Mouse (Mus musculus): ENCODE data around the gene Copz1. TPM values are rescaled to one million over a fixed set of nuclear protein-coding genes. Genes with fewer than 3 reads are reported as not detected.

Copz1 gene
- polyA plus RNA-seq, 1 experiment from 2014 or later = 172 TPM

- Histone ChIP-seq H3K4me3 (ENCODE audit: control insufficient read depth in 1 of 2, insufficient read depth in 1 of 2, low read depth in 1 of 2, low read length in 2 of 2) (no peak overlapping the region), H3K27ac (replicated peaks in 1 of 2; ENCODE audit: control insufficient read depth in 1 of 2, insufficient read depth in 1 of 2, low read depth in 2 of 2, low read length in 2 of 2) (no peak overlapping the region), H3K9ac (ENCODE audit: low read length) (no peak overlapping the region), H3K4me2 (ENCODE audit: low read length) (peak overlapping the region; percentile 12; the same call in 1 of the 2 replicates), H3K36me3 (ENCODE audit: control insufficient read depth, insufficient read depth, low read length) (peaks cover 10% of the 10 kb centered on the region), H3K27me3 (ENCODE audit: control insufficient read depth, insufficient read depth, low read length) (no peaks in the 10 kb centered on the region), H3K4me1 (ENCODE audit: control insufficient read depth in 2 of 2, insufficient read depth in 2 of 2, low read length in 2 of 2) (peaks cover 9 to 13% of the 10 kb centered on the region in 2 experiments), H3K9me3 (ENCODE audit: control insufficient read depth, low read length) (no peaks in the 10 kb centered on the region)
- 88% methylated on average over 1 of the region's 1 CpGs for WGBS
- ATAC-seq (ENCODE audit: insufficient number of reproducible peaks, insufficient read depth, low FRiP score, low read depth) = no peak
Observed at GRCm38 (mm10) chr15:103253352-103253751, 19.2 kb upstream of the Copz1 start.

- peak; percentile 54 for ATAC-seq (ENCODE audit: insufficient number of reproducible peaks, insufficient read depth, low FRiP score, low read depth)
- no peaks in the 10 kb centered on the region for H3K36me3 ChIP-seq (ENCODE audit: control insufficient read depth, insufficient read depth, low read length)
- H3K4me1 ChIP-seq (ENCODE audit: control insufficient read depth in 2 of 2, insufficient read depth in 2 of 2, low read length in 2 of 2) = peaks cover 16 to 24% of the 10 kb centered on the region in 2 experiments
- H3K9ac ChIP-seq (ENCODE audit: low read length) = peak overlapping the region; percentile 81
- no peak overlapping the region for H3K27ac ChIP-seq (replicated peaks in 1 of 2; ENCODE audit: control insufficient read depth in 1 of 2, insufficient read depth in 1 of 2, low read depth in 2 of 2, low read length in 2 of 2)
- peak overlapping the region; percentile 81 for H3K4me2 ChIP-seq (ENCODE audit: low read length)
- WGBS = under 1% methylated on average over 24 of the region's 25 CpGs
- H3K9me3 ChIP-seq (ENCODE audit: control insufficient read depth, low read length) = no peaks in the 10 kb centered on the region
- H3K4me3 ChIP-seq (ENCODE audit: control insufficient read depth in 1 of 2, insufficient read depth in 1 of 2, low read depth in 1 of 2, low read length in 2 of 2) = peak overlapping the region; percentile 46 to 48
- no peaks in the 10 kb centered on the region for H3K27me3 ChIP-seq (ENCODE audit: control insufficient read depth, insufficient read depth, low read length)
Observed at GRCm38 (mm10) chr15:103255169-103255568, 17.3 kb upstream of the Copz1 start.

- no peaks in the 10 kb centered on the region for H3K27me3 ChIP-seq (ENCODE audit: control insufficient read depth, insufficient read depth, low read length)
- H3K9me3 ChIP-seq (ENCODE audit: control insufficient read depth, low read length) = no peaks in the 10 kb centered on the region
- H3K4me3 ChIP-seq (ENCODE audit: control insufficient read depth in 1 of 2, insufficient read depth in 1 of 2, low read depth in 1 of 2, low read length in 2 of 2) = no peak overlapping the region
- WGBS = 85% methylated on average over 6 of the region's 6 CpGs
- H3K9ac ChIP-seq (ENCODE audit: low read length) = no peak overlapping the region
- no peaks in the 10 kb centered on the region for H3K36me3 ChIP-seq (ENCODE audit: control insufficient read depth, insufficient read depth, low read length)
- peaks cover 17 to 24% of the 10 kb centered on the region in 2 experiments for H3K4me1 ChIP-seq (ENCODE audit: control insufficient read depth in 2 of 2, insufficient read depth in 2 of 2, low read length in 2 of 2)
- no peak overlapping the region for H3K27ac ChIP-seq (replicated peaks in 1 of 2; ENCODE audit: control insufficient read depth in 1 of 2, insufficient read depth in 1 of 2, low read depth in 2 of 2, low read length in 2 of 2)
- H3K4me2 ChIP-seq (ENCODE audit: low read length) = no peak overlapping the region
- ATAC-seq (ENCODE audit: insufficient number of reproducible peaks, insufficient read depth, low FRiP score, low read depth) = no peak
Observed at GRCm38 (mm10) chr15:103256210-103256986, 16.1 kb upstream of the Copz1 start.

- Histone ChIP-seq H3K27me3 (ENCODE audit: control insufficient read depth, insufficient read depth, low read length) (no peaks in the 10 kb centered on the region), H3K9me3 (ENCODE audit: control insufficient read depth, low read length) (no peaks in the 10 kb centered on the region), H3K4me2 (ENCODE audit: low read length) (peak within 1 kb of the TSS; percentile 71), H3K27ac (replicated peaks in 1 of 2; ENCODE audit: control insufficient read depth in 1 of 2, insufficient read depth in 1 of 2, low read depth in 2 of 2, low read length in 2 of 2) (peak within 1 kb of the TSS; percentile 37 to 41; a peak in 2 of 4 replicates), H3K36me3 (ENCODE audit: control insufficient read depth, insufficient read depth, low read length) (no peaks in the 10 kb centered on the region), H3K4me1 (ENCODE audit: control insufficient read depth in 2 of 2, insufficient read depth in 2 of 2, low read length in 2 of 2) (peaks cover 17 to 24% of the 10 kb centered on the region in 2 experiments), H3K9ac (ENCODE audit: low read length) (peak within 1 kb of the TSS; percentile 67), H3K4me3 (ENCODE audit: control insufficient read depth in 1 of 2, insufficient read depth in 1 of 2, low read depth in 1 of 2, low read length in 2 of 2) (peak within 1 kb of the TSS; percentile 11 to 31)
- ATAC-seq (ENCODE audit: insufficient number of reproducible peaks, insufficient read depth, low FRiP score, low read depth) = peak; percentile 84
- WGBS = 6% methylated on average over 15 of the region's 15 CpGs
Observed at GRCm38 (mm10) chr15:103257790-103258728, 14.5 kb upstream of the Copz1 start, which contains the start of gene Nfe2. Gene Nfe2 (minus strand): TSS chr15:103258403.

GRCm38 (mm10) chr15:103259162-103259561 is 13.4 kb upstream of the Copz1 start:
- 84% methylated on average over 5 of the region's 5 CpGs for WGBS
- Histone ChIP-seq H3K9me3 (ENCODE audit: control insufficient read depth, low read length) (no peaks in the 10 kb centered on the region), H3K36me3 (ENCODE audit: control insufficient read depth, insufficient read depth, low read length) (no peaks in the 10 kb centered on the region), H3K4me1 (ENCODE audit: control insufficient read depth in 2 of 2, insufficient read depth in 2 of 2, low read length in 2 of 2) (peaks cover 17 to 24% of the 10 kb centered on the region in 2 experiments), H3K4me2 (ENCODE audit: low read length) (no peak overlapping the region), H3K9ac (ENCODE audit: low read length) (no peak overlapping the region), H3K27me3 (ENCODE audit: control insufficient read depth, insufficient read depth, low read length) (no peaks in the 10 kb centered on the region), H3K4me3 (ENCODE audit: control insufficient read depth in 1 of 2, insufficient read depth in 1 of 2, low read depth in 1 of 2, low read length in 2 of 2) (no peak overlapping the region), H3K27ac (replicated peaks in 1 of 2; ENCODE audit: control insufficient read depth in 1 of 2, insufficient read depth in 1 of 2, low read depth in 2 of 2, low read length in 2 of 2) (no peak overlapping the region)
- no peak for ATAC-seq (ENCODE audit: insufficient number of reproducible peaks, insufficient read depth, low FRiP score, low read depth)

- no peak for ATAC-seq (ENCODE audit: insufficient number of reproducible peaks, insufficient read depth, low FRiP score, low read depth)
- 3% methylated on average over 1 of the region's 1 CpGs for WGBS
- no peaks in the 10 kb centered on the region for H3K9me3 ChIP-seq (ENCODE audit: control insufficient read depth, low read length)
- H3K27me3 ChIP-seq (ENCODE audit: control insufficient read depth, insufficient read depth, low read length) = no peaks in the 10 kb centered on the region
- H3K27ac ChIP-seq (replicated peaks in 1 of 2; ENCODE audit: control insufficient read depth in 1 of 2, insufficient read depth in 1 of 2, low read depth in 2 of 2, low read length in 2 of 2) = no peak overlapping the region
- H3K4me3 ChIP-seq (ENCODE audit: control insufficient read depth in 1 of 2, insufficient read depth in 1 of 2, low read depth in 1 of 2, low read length in 2 of 2) = no peak overlapping the region
- H3K4me1 ChIP-seq (ENCODE audit: control insufficient read depth in 2 of 2, insufficient read depth in 2 of 2, low read length in 2 of 2) = peaks cover 17 to 21% of the 10 kb centered on the region in 2 experiments
- no peaks in the 10 kb centered on the region for H3K36me3 ChIP-seq (ENCODE audit: control insufficient read depth, insufficient read depth, low read length)
- H3K4me2 ChIP-seq (ENCODE audit: low read length) = no peak overlapping the region
- H3K9ac ChIP-seq (ENCODE audit: low read length) = no peak overlapping the region; the same call in 1 of the 2 replicates
Observed at GRCm38 (mm10) chr15:103259989-103260388, 12.5 kb upstream of the Copz1 start.

- 81% methylated on average over 2 of the region's 2 CpGs for WGBS
- peaks cover 3 to 4% of the 10 kb centered on the region in 2 experiments; a peak in 3 of 4 replicates for H3K4me1 ChIP-seq (ENCODE audit: control insufficient read depth in 2 of 2, insufficient read depth in 2 of 2, low read length in 2 of 2)
- no peak overlapping the region for H3K4me2 ChIP-seq (ENCODE audit: low read length)
- H3K4me3 ChIP-seq (ENCODE audit: control insufficient read depth in 1 of 2, insufficient read depth in 1 of 2, low read depth in 1 of 2, low read length in 2 of 2) = no peak overlapping the region
- H3K27me3 ChIP-seq (ENCODE audit: control insufficient read depth, insufficient read depth, low read length) = no peaks in the 10 kb centered on the region
- no peaks in the 10 kb centered on the region for H3K36me3 ChIP-seq (ENCODE audit: control insufficient read depth, insufficient read depth, low read length)
- H3K27ac ChIP-seq (replicated peaks in 1 of 2; ENCODE audit: control insufficient read depth in 1 of 2, insufficient read depth in 1 of 2, low read depth in 2 of 2, low read length in 2 of 2) = no peak overlapping the region
- no peaks in the 10 kb centered on the region for H3K9me3 ChIP-seq (ENCODE audit: control insufficient read depth, low read length)
- no peak overlapping the region for H3K9ac ChIP-seq (ENCODE audit: low read length)
- ATAC-seq (ENCODE audit: insufficient number of reproducible peaks, insufficient read depth, low FRiP score, low read depth) = no peak
Observed at GRCm38 (mm10) chr15:103264794-103265193, 7.7 kb upstream of the Copz1 start.
